Mouse (Mus musculus) ES-Bruce4 (cell line): ENCODE data around the gene Gapt.

Source experiments
- CTCF ChIP-seq: IDR thresholded peaks from one replicate; pipeline ENCODE4 v1.8.1; 2011; ENCODE audit warnings: low read depth, low read length
- POLR2A ChIP-seq: IDR thresholded peaks from one replicate; pipeline ENCODE4 v1.8.1; 2011; ENCODE audit warnings: low read length; ENCODE audit not compliant: insufficient read depth

- TF ChIP-seq CTCF (no peak), POLR2A (no peak)
These were observed 49.2 kb upstream of the Gapt start for GRCm38 (mm10) chr13:110406152-110406551.
